Mouse (Mus musculus) C2C12 (cell line): ENCODE measurements around the gene Tbxas1. TPM values are rescaled to one million over a fixed set of nuclear protein-coding genes. Genes with fewer than 3 reads are reported as not detected.

ENCODE experiments used
- H3K27me3 ChIP-seq: one replicate; pipeline ENCODE4 v1.6.1; 2011; ENCODE audit not compliant: control insufficient read depth, insufficient read depth, insufficient read length
- H3K36me3 ChIP-seq: one replicate; pipeline ENCODE4 v1.6.1; 2011; ENCODE audit not compliant: control insufficient read depth, insufficient read depth
- H3K4me3 ChIP-seq: one replicate; pipeline ENCODE4 v1.5.1; 2011; ENCODE audit warnings: mild to moderate bottlenecking, control low read depth; ENCODE audit not compliant: poor library complexity, insufficient read depth, severe bottlenecking
- H3K79me2 ChIP-seq: one replicate; pipeline ENCODE4 v1.6.1; 2011; ENCODE audit not compliant: control insufficient read depth, insufficient read depth
- H3K79me3 ChIP-seq: one replicate; pipeline ENCODE4 v1.6.1; 2011; ENCODE audit warnings: low read depth, control low read depth
- H3ac ChIP-seq: one replicate; pipeline ENCODE3; 2011; ENCODE audit warnings: low read depth; ENCODE audit not compliant: control insufficient read depth, insufficient read length
- CEBPB ChIP-seq: IDR thresholded peaks from one replicate; pipeline ENCODE4 v1.6.1; 2011; ENCODE audit warnings: low read depth, mild to moderate bottlenecking, control low read depth, moderate library complexity
- CTCF ChIP-seq: IDR thresholded peaks from one replicate; pipeline ENCODE4 v1.5.1; 2011; ENCODE audit not compliant: control insufficient read depth, insufficient read depth, insufficient read length
- FOSL1 ChIP-seq: IDR thresholded peaks from one replicate; pipeline ENCODE4 v1.8.0; 2011; ENCODE audit warnings: mild to moderate bottlenecking, low read length; ENCODE audit not compliant: poor library complexity, insufficient read depth, severe bottlenecking
- MAX ChIP-seq: IDR thresholded peaks from one replicate; pipeline ENCODE4 v1.6.1; 2011; ENCODE audit warnings: mild to moderate bottlenecking, control low read depth
- MYOD1 ChIP-seq: IDR thresholded peaks from one replicate; pipeline ENCODE4 v1.6.1; 2011; ENCODE audit warnings: low read depth; ENCODE audit not compliant: control insufficient read depth, insufficient read length
- MYOG ChIP-seq: IDR thresholded peaks from one replicate; pipeline ENCODE4 v1.6.1; 2011; ENCODE audit not compliant: control insufficient read depth, insufficient read length; ENCODE audit errors: extremely low read depth
- USF1 ChIP-seq: IDR thresholded peaks from one replicate; pipeline ENCODE4 v1.6.1; 2011; ENCODE audit warnings: low read depth, mild to moderate bottlenecking, control low read depth, moderate library complexity
- polyA plus RNA-seq: library from polyadenylated mRNA; unstranded; fragments of >200 nt; fragmentation: generic; extraction: Trizol; gene quantifications from one replicate; pipeline ENCODE4 v1.2.1, GENCODE M21; 2012; ENCODE audit warnings: missing spikeins

Tbxas1 gene
- polyA plus RNA-seq, 1 experiment = 0.06 TPM

DNA sequence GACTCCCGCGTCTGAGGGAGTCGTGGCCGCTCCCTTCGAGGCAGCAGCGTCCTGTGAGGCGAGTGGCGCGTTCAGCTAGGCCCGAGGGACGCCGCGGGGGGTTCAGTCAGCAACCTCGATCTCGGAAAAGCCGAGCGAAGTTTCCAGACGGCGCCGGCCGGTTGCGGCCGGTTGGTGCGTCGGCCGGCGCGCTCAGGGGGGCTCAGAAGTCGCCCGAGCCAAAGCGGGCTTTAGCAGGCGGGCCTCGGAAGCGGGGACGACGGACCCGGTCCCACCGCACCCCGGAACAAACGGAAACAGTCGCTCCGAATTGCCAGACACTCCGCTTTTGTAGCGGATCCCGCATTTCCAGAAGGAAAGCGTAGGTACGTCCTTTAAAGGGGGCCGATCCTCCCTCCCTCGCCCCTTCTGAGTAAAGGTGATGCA lies 243.3 kb downstream of the Tbxas1 start:
- Histone ChIP-seq H3ac (peak overlapping the region; percentile 76), H3K27me3 (no peaks in the 10 kb centered on the region), H3K4me3 (peak overlapping the region; percentile 39), H3K79me3 (no peaks in the 10 kb centered on the region), H3K79me2 (no peaks in the 10 kb centered on the region), H3K36me3 (no peaks in the 10 kb centered on the region)
- TF ChIP-seq USF1 = no peak
- TF ChIP-seq CEBPB = no peak
- TF ChIP-seq MAX = no peak
- no peak for TF ChIP-seq MYOG
- no peak for TF ChIP-seq MYOD1
- no peak for TF ChIP-seq FOSL1
- no peak for TF ChIP-seq CTCF

DNA sequence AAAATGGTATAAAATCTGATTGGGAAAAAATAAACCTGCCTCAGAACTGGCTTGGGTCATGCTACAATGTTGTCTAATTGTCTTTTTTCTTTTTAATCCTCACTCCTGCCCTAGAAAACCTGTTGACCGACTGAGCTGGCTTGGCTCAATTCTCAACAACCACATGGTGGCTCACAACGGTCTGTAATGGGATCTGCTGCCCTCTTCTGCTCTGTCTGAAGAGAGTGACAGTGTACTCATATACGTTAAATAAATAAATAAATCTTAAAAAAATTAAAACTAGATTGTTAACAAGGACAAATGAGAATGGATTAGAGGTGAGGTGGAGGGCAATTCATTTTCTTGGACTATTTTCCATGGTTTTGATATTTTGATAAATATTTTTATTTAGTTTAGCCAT lies 245.5 kb downstream of the Tbxas1 start:
- Histone ChIP-seq H3ac (no peak overlapping the region), H3K4me3 (no peak overlapping the region), H3K27me3 (no peaks in the 10 kb centered on the region), H3K36me3 (no peaks in the 10 kb centered on the region), H3K79me3 (no peaks in the 10 kb centered on the region), H3K79me2 (no peaks in the 10 kb centered on the region)
- TF ChIP-seq MYOG (no peak), MAX (no peak), USF1 (no peak), CTCF (no peak), CEBPB (no peak), MYOD1 (no peak), FOSL1 (no peak)

DNA sequence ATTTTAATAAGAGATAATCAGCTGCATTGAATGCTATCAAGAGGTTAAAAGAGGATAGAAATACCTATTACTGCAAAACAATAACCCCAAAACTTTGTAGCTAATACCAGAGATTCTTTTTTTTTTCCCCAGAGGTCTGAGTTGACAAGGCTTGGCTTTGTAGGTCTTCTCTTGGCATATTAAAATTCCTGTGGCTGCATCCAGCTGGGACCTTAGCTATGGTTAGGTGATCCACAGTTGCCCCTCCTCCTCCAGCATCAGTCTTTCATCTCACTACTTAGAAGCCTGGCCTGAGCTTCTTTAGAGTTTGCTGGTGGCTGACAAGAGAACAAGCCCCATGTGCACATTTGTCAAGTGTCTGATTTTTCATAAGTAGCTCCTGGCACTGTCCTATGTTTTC lies 249.5 kb downstream of the Tbxas1 start:
- H3K79me2 ChIP-seq = no peaks in the 10 kb centered on the region
- no peak overlapping the region for H3K4me3 ChIP-seq
- no peaks in the 10 kb centered on the region for H3K36me3 ChIP-seq
- no peaks in the 10 kb centered on the region for H3K27me3 ChIP-seq
- TF ChIP-seq MYOG (no peak), USF1 (no peak), FOSL1 (no peak), MAX (no peak), CEBPB (no peak), CTCF (no peak), MYOD1 (no peak)
- no peak overlapping the region for H3ac ChIP-seq
- H3K79me3 ChIP-seq = no peaks in the 10 kb centered on the region

DNA sequence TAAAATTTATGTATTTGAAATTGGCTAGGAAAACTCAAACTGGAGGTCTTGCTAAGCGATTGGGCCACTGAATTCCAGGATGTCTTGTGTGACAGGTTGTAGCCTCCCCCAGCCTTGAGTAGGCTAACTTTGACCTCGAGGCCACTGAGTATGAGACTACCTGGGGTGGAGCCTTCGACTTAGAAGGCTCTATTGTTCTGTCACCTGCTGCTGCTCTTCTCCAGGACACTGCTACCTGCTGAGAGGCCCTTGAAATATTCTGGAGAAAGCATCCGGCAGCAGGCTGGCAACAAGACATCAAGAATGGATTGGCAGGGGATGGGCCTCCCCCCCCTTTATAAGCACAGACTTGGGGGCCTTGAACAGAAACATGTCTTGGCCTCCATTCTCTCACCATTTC lies 256.3 kb downstream of the Tbxas1 start:
- H3K4me3 ChIP-seq = no peak overlapping the region
- H3K36me3 ChIP-seq = no peaks in the 10 kb centered on the region
- H3ac ChIP-seq = no peak overlapping the region
- H3K27me3 ChIP-seq = no peaks in the 10 kb centered on the region
- TF ChIP-seq CTCF (no peak), MYOG (no peak), MYOD1 (no peak), MAX (no peak), USF1 (no peak), CEBPB (no peak), FOSL1 (no peak)
- no peaks in the 10 kb centered on the region for H3K79me2 ChIP-seq
- no peaks in the 10 kb centered on the region for H3K79me3 ChIP-seq

DNA sequence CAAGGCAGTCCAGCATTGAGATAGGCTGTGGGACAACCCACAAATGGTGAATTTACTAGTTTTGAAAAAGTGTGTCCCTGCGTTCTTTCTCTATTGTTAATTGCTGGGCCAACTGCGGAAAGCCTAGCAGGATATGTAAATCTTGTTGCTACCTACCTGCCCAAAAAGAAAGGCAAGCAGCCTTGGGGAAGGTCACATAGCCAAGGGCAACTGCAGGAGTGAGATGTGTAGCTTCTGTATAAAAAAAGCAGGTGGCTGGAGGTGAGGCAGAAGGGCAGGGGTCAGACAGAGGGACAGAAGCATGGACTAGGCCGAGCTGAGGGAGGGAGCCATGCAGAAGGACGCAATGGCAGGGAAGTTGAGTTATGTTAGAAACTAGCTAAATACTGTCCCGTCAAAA lies 257.4 kb downstream of the Tbxas1 start:
- TF ChIP-seq USF1 (no peak), CTCF (no peak)
- no peaks in the 10 kb centered on the region for H3K27me3 ChIP-seq
- H3K79me3 ChIP-seq = no peaks in the 10 kb centered on the region
- H3K36me3 ChIP-seq = no peaks in the 10 kb centered on the region
- H3ac ChIP-seq = no peak overlapping the region
- H3K4me3 ChIP-seq = no peak overlapping the region
- no peaks in the 10 kb centered on the region for H3K79me2 ChIP-seq

Other genes with a start within 250 kb of the Tbxas1 start
- 3.4 TPM for gene Klrg2, start 238.2 kb upstream of the Tbxas1 start, polyA plus RNA-seq
- gene Clec2l, start 212.3 kb upstream of the Tbxas1 start, polyA plus RNA-seq = 0.18 TPM
- gene Hipk2, start 761 bp downstream of the Tbxas1 start, polyA plus RNA-seq = 13.6 TPM
- 6.3 TPM for gene Parp12, start 242.9 kb downstream of the Tbxas1 start, polyA plus RNA-seq